Mouse (Mus musculus): ENCODE measurements around the gene AI661453. TPM values are rescaled to one million over a fixed set of nuclear protein-coding genes. Genes with fewer than 3 reads are reported as not detected.

Gene AI661453
- polyA plus RNA-seq, 1 experiment, result 0.30 TPM

DNA sequence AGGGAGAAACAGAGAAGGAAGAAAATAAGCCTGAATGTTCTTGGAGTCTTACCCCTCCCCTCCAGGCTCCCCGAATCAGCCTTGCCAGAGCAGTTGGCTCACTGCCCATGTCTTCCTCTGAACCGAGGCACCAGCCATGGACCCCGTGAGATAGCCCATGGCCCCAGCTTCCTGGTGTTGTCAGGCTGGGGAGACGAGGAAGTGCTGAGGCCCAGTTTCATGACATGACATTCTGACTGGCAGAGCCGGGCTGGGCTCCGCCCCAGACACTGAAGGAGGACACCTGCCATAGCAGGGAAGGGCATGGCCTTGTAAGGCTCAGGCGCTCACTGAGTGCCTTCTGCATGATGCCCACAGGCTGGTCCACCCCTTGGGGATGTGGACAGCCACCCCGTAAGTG, 18.3 kb downstream of the AI661453 start:
- Histone ChIP-seq H3K4me3 (replicated peaks; ENCODE audit: control insufficient read depth, low read depth, low read length) (peak overlapping the region; percentile 14), H3K4me1 (ENCODE audit: control insufficient read depth, insufficient read depth, low read length) (peaks cover 5% of the 10 kb centered on the region; the same call in 1 of the 2 replicates), H3K27ac (ENCODE audit: control insufficient read depth, insufficient read depth, low read depth, low read length, poor library complexity) (peak overlapping the region; percentile 43; the same call in 1 of the 2 replicates)
- 15% methylated on average over 8 of the region's 8 CpGs for WGBS
- peak; percentile 38; the same call in 1 of the 2 replicates for TF ChIP-seq POLR2A (IDR thresholded peaks at IDR 0.05; ENCODE audit: borderline replicate concordance, control insufficient read depth, low read depth, low read length)
- TF ChIP-seq CTCF (IDR thresholded peaks at IDR 0.05; ENCODE audit: control insufficient read depth, insufficient read depth, low read length), result no peak

DNA sequence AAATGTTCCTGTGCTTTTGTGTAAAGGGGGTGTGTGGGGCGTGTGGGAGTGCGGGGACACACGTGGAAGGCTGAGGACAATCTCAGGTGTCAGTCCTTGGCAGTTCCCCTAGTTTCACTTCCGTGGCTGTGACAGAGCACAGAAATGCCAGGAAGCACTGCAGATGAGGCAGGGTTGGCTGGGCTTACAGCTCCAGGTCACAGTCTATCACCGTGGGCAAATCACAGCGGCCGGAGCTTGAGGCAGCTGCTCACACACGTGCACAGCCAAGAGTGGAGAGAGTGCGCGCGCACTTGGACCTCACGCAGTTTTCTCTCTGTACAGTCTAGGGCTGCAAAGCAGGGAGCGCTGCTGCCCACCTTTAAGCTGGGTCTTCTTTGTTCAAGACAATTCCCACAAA, 21.9 kb downstream of the AI661453 start:
- WGBS, result 50% methylated on average over 13 of the region's 13 CpGs
- TF ChIP-seq POLR2A (IDR thresholded peaks at IDR 0.05; ENCODE audit: borderline replicate concordance, control insufficient read depth, low read depth, low read length) (no peak), CTCF (IDR thresholded peaks at IDR 0.05; ENCODE audit: control insufficient read depth, insufficient read depth, low read length) (no peak)
- H3K27ac ChIP-seq (ENCODE audit: control insufficient read depth, insufficient read depth, low read depth, low read length, poor library complexity), result no peak overlapping the region
- H3K4me1 ChIP-seq (ENCODE audit: control insufficient read depth, insufficient read depth, low read length), result peaks cover 5% of the 10 kb centered on the region; the same call in 1 of the 2 replicates
- no peak overlapping the region for H3K4me3 ChIP-seq (replicated peaks; ENCODE audit: control insufficient read depth, low read depth, low read length)

DNA sequence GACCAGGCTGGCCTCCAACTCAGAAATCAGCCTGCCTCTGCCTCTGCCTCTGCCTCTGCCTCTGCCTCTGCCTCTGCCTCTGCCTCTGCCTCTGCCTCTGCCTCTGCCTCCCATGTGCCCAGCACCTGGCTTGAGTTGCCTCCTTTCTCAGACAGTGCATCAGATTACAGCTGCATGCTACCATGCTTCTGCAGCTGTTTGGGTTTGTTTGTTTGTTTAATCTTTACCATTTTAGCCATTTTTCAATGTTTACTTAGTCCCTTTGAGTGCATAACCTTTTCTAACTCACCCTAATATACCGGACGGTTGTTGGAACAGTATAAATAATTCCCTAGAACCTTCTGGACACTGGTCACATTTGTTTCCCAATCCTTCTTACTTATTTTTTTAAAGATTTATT, 22.5 kb downstream of the AI661453 start:
- no peak overlapping the region for H3K4me3 ChIP-seq (replicated peaks; ENCODE audit: control insufficient read depth, low read depth, low read length)
- H3K27ac ChIP-seq (ENCODE audit: control insufficient read depth, insufficient read depth, low read depth, low read length, poor library complexity), result no peak overlapping the region
- peaks cover 5% of the 10 kb centered on the region; the same call in 1 of the 2 replicates for H3K4me1 ChIP-seq (ENCODE audit: control insufficient read depth, insufficient read depth, low read length)
- WGBS, result 92% methylated on average over 2 of the region's 2 CpGs
- TF ChIP-seq POLR2A (IDR thresholded peaks at IDR 0.05; ENCODE audit: borderline replicate concordance, control insufficient read depth, low read depth, low read length) (no peak), CTCF (IDR thresholded peaks at IDR 0.05; ENCODE audit: control insufficient read depth, insufficient read depth, low read length) (no peak)

DNA sequence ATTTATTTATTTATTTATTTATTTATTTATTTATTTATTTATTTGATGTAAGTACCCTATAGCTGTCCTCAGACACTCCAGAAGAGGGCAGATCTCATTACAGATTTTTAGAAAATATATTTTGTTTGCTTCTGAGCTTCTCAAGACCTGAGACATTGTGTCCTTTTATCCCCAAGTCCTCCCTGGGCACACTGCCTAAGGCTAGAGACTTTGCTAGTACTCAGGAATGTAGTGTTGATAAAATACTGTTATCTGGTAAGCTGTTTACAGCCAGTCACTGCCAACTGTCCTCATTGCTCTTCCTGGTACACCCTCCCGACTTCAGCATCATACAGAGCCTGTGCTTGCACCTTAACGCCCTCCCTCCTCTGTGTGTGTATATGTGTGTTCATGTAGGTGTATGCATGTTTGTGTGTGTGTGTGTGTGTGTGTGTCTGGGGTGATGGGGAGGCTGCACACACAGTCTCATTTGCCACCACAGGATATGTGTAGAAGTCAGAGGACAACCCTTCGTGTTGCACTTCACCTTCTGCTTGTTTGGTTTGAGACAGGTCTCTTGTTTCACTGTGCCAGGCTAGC, 23.0 kb downstream of the AI661453 start:
- no peak for TF ChIP-seq POLR2A (IDR thresholded peaks at IDR 0.05; ENCODE audit: borderline replicate concordance, control insufficient read depth, low read depth, low read length)
- H3K4me3 ChIP-seq (replicated peaks; ENCODE audit: control insufficient read depth, low read depth, low read length), result no peak overlapping the region
- WGBS, result 50% methylated on average over 3 of the region's 3 CpGs
- peaks cover 3% of the 10 kb centered on the region; the same call in 1 of the 2 replicates for H3K4me1 ChIP-seq (ENCODE audit: control insufficient read depth, insufficient read depth, low read length)
- no peak overlapping the region for H3K27ac ChIP-seq (ENCODE audit: control insufficient read depth, insufficient read depth, low read depth, low read length, poor library complexity)

DNA sequence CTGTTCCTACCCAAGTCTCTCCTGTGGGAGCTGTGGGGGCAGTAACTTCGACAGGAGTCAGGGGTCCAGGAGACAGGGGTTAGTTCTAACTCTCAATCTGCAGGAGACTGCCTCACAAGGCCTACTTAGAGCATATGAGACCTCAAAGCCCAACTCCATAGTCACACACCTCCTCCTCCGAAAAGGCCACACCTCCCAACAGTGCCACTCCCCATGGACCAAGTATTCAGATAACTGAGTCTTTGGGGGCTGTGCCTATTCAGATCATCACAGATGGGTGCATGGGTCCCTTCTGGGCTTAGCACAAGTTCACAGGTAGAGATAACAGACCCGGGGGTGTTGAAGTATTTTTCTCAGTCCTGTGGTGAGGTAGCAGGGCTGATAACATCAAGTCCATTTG, 25.3 kb downstream of the AI661453 start:
- WGBS, result 69% methylated on average over 3 of the region's 3 CpGs
- H3K4me1 ChIP-seq (ENCODE audit: control insufficient read depth, insufficient read depth, low read length), result no peaks in the 10 kb centered on the region; the same call in 1 of the 2 replicates
- TF ChIP-seq CTCF (IDR thresholded peaks at IDR 0.05; ENCODE audit: control insufficient read depth, insufficient read depth, low read length) (no peak), POLR2A (IDR thresholded peaks at IDR 0.05; ENCODE audit: borderline replicate concordance, control insufficient read depth, low read depth, low read length) (no peak)
- H3K27ac ChIP-seq (ENCODE audit: control insufficient read depth, insufficient read depth, low read depth, low read length, poor library complexity), result no peak overlapping the region
- H3K4me3 ChIP-seq (replicated peaks; ENCODE audit: control insufficient read depth, low read depth, low read length), result no peak overlapping the region

DNA sequence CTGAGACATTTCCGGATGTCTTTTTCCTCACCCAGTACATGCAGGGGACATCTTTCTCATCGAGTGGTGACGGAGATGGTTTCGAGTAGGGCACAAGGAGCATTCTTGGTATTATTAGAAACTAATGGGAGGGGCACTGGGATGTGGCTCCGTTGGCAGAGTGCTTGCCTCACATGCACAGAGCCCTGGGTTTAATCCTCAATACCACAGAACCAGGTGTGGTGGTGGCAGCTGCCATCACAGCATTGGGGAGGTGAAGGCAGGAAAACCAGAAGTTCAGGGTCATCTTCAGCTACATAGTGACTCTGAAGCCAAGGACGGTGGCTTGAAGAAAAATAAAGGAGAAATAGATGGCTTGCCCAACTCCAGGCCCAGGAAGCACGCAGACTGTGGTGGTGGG, 25.8 kb downstream of the AI661453 start:
- no peak overlapping the region for H3K27ac ChIP-seq (ENCODE audit: control insufficient read depth, insufficient read depth, low read depth, low read length, poor library complexity)
- no peak overlapping the region for H3K4me3 ChIP-seq (replicated peaks; ENCODE audit: control insufficient read depth, low read depth, low read length)
- no peaks in the 10 kb centered on the region; the same call in 1 of the 2 replicates for H3K4me1 ChIP-seq (ENCODE audit: control insufficient read depth, insufficient read depth, low read length)
- 62% methylated on average over 7 of the region's 7 CpGs for whole genome bisulfite sequencing
- TF ChIP-seq POLR2A (IDR thresholded peaks at IDR 0.05; ENCODE audit: borderline replicate concordance, control insufficient read depth, low read depth, low read length), result no peak
- no peak for TF ChIP-seq CTCF (IDR thresholded peaks at IDR 0.05; ENCODE audit: control insufficient read depth, insufficient read depth, low read length)

DNA sequence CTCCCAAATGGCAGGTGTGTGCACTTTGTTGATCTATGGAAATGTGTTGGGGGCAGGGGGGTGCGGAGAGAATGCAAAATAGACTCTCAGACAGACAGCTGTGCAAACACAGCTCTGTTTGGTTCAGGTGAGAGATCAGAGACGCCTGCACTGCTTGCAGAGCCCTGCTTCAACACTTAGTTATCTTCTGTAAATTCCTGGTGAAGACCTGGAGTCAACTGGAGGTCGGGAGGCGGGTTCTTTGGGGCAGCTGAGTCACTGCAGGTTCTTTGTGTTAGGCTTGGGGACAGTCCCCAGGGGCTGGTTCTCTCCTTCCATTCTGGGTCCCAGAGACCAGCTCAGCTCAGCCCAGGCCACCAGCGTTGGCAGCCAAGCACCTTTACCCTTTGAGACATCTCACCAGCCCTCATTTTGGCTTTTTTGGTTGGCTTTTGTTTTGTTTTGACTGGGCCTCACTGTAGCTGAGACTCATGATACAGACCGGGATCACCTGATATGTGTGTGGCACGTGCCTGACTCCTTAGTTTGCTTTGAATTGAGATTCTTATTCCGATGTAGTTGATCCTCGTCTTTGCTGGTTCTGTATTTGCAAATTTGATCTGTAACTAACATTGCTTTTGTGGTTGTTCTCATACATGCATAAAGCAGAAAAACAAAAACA, 26.4 kb downstream of the AI661453 start:
- Histone ChIP-seq H3K4me1 (ENCODE audit: control insufficient read depth, insufficient read depth, low read length) (no peaks in the 10 kb centered on the region; the same call in 1 of the 2 replicates), H3K4me3 (replicated peaks; ENCODE audit: control insufficient read depth, low read depth, low read length) (no peak overlapping the region), H3K27ac (ENCODE audit: control insufficient read depth, insufficient read depth, low read depth, low read length, poor library complexity) (no peak overlapping the region)

DNA sequence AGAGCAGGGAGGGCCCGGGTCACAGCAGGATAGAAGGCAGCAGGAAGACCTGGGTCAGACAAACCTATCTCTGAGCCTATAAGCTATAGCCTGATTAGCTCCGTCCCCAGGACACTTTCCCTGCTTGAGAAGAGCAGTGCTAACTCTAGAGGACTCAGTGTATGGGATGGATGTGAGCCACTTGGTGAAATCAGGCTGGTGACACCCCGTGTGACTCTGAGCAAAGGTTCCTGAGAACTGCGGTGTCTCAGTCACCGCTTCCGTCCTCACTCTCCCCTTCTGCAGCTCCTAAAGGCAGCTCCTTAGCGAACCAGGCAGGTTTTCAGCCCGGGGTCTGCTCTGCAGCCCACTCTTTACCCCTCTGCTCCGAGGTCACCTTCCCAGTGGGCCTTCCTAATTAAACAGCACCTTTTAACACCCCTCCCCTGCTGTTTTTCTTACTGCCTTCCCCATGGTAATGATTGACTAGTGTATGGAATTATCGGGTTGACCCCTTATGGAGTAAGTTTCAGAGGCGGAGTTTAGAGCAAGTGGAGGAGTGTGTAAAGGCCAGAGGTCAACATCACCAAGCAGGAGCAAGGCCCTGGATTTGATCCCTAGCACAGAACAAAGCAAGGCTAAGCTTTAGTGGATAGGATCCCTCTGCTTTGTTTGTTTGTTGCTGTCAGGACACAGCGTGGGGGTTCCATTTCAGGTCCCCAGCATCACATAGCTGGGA, 28.0 kb downstream of the AI661453 start:
- H3K4me1 ChIP-seq (ENCODE audit: control insufficient read depth, insufficient read depth, low read length), result no peaks in the 10 kb centered on the region; the same call in 1 of the 2 replicates
- 86% methylated on average over 12 of the region's 12 CpGs for WGBS
- H3K27ac ChIP-seq (ENCODE audit: control insufficient read depth, insufficient read depth, low read depth, low read length, poor library complexity), result no peak overlapping the region
- TF ChIP-seq POLR2A (IDR thresholded peaks at IDR 0.05; ENCODE audit: borderline replicate concordance, control insufficient read depth, low read depth, low read length) (no peak), CTCF (IDR thresholded peaks at IDR 0.05; ENCODE audit: control insufficient read depth, insufficient read depth, low read length) (no peak)
- no peak overlapping the region for H3K4me3 ChIP-seq (replicated peaks; ENCODE audit: control insufficient read depth, low read depth, low read length)

More for the DNA sequence above, 26.4 kb downstream of the AI661453 start:
- TF ChIP-seq POLR2A (IDR thresholded peaks at IDR 0.05; ENCODE audit: borderline replicate concordance, control insufficient read depth, low read depth, low read length) (no peak), CTCF (IDR thresholded peaks at IDR 0.05; ENCODE audit: control insufficient read depth, insufficient read depth, low read length) (no peak)
- 71% methylated on average over 9 of the region's 9 CpGs for WGBS
